In genomic region chr3:88677399-88677798, GRCm38 (mm10) we compare ENCODE assay signal across 8 mouse cellular contexts. TPM values are rescaled to one million over a fixed set of nuclear protein-coding genes. Genes with fewer than 3 reads are reported as not detected.
DNase-seq lines count a peak whose midpoint lies in the region; ATAC-seq and TF ChIP-seq lines count a peak whose summit lies in the region.

No protein-coding gene starts in this region.

- TF ChIP-seq POLR2A in cortical plate, adult 2 months (IDR thresholded peaks at IDR 0.05; ENCODE audit: extremely low read depth, insufficient read depth, low read length) = no peak

- H3K4me1 ChIP-seq in cortical plate, adult 2 months (ENCODE audit: control insufficient read depth, insufficient read depth, low read length) = no peaks in the 10 kb centered on the region
- H3K4me1 ChIP-seq in intestine, embryonic 15.5 days (replicated peaks) = no peaks in the 10 kb centered on the region
- no peaks in the 10 kb centered on the region for H3K4me1 ChIP-seq in midbrain, postnatal 0 days (ENCODE audit: insufficient read depth, low read length)
- 0 out of 2 replicates have a peak, but pooled peaks cover 5% of the 10 kb centered on the region for H3K4me1 ChIP-seq in stomach, embryonic 16.5 days (ENCODE audit: control insufficient read depth, insufficient read depth, low read length)

- DNase-seq in 416B (ENCODE audit: low read depth) = peak; percentile 91
- DNase-seq in adipocyte (ENCODE audit: low spot score) = peak; percentile 94
- DNase-seq in gastrocnemius, postnatal 4 days (ENCODE audit: low spot score in 2 of 2) = peak; percentile 64 to 73
- peak; percentile 71 for DNase-seq in liver
- peak; percentile 90 for DNase-seq in midbrain, postnatal 0 days (ENCODE audit: low spot score)

- H3K36me3 ChIP-seq in intestine, embryonic 15.5 days = no peaks in the 10 kb centered on the region
- H3K36me3 ChIP-seq in midbrain, postnatal 0 days (ENCODE audit: insufficient read depth, low read length) = no peaks in the 10 kb centered on the region
- H3K36me3 ChIP-seq in stomach, embryonic 16.5 days (ENCODE audit: control insufficient read depth, insufficient read depth, low read length) = no peaks in the 10 kb centered on the region

- peak overlapping the region; percentile 35; the same call in 1 of the 2 replicates for H3K9ac ChIP-seq in intestine, embryonic 15.5 days
- H3K9ac ChIP-seq in midbrain, postnatal 0 days (replicated peaks; ENCODE audit: low read length, poor library complexity, severe bottlenecking) = peak overlapping the region; percentile 39; the same call in 1 of the 2 replicates
- H3K9ac ChIP-seq in stomach, embryonic 16.5 days (ENCODE audit: low read length) = peak overlapping the region; percentile 62

- 10% methylated on average over 11 of the region's 11 CpGs for WGBS in intestine, embryonic 15.5 days
- 9% methylated on average over 11 of the region's 11 CpGs for WGBS in midbrain, postnatal 0 days
- 9% methylated on average over 11 of the region's 11 CpGs for WGBS in stomach, embryonic 16.5 days

- peak overlapping the region; percentile 63 for H3K4me2 ChIP-seq in intestine, embryonic 15.5 days (replicated peaks)
- H3K4me2 ChIP-seq in midbrain, postnatal 0 days (ENCODE audit: low read depth, low read length, poor library complexity, severe bottlenecking) = peak overlapping the region; percentile 61
- peak overlapping the region; percentile 58 for H3K4me2 ChIP-seq in stomach, embryonic 16.5 days (ENCODE audit: low read depth, low read length)

- peak; percentile 85 for ATAC-seq in intestine, embryonic 15.5 days
- no peak for ATAC-seq in midbrain, postnatal 0 days (ENCODE audit: low FRiP score)
- peak; percentile 53; the same call in 1 of the 2 replicates for ATAC-seq in stomach, embryonic 16.5 days (ENCODE audit: insufficient read depth, low FRiP score)

- no peak overlapping the region for H3K27ac ChIP-seq in cortical plate, adult 2 months (ENCODE audit: insufficient read depth, low read length)
- H3K27ac ChIP-seq in intestine, embryonic 15.5 days = no peak overlapping the region
- no peak overlapping the region for H3K27ac ChIP-seq in midbrain, postnatal 0 days (ENCODE audit: low read depth, low read length)
- H3K27ac ChIP-seq in stomach, embryonic 16.5 days (ENCODE audit: low read length) = no peak overlapping the region

- H3K27me3 ChIP-seq in intestine, embryonic 15.5 days (replicated peaks) = no peaks in the 10 kb centered on the region
- H3K27me3 ChIP-seq in midbrain, postnatal 0 days (ENCODE audit: insufficient read depth, low read length) = no peaks in the 10 kb centered on the region
- no peaks in the 10 kb centered on the region for H3K27me3 ChIP-seq in stomach, embryonic 16.5 days (ENCODE audit: control insufficient read depth, insufficient read depth, low read length)

- H3K4me3 ChIP-seq in cortical plate, adult 2 months (ENCODE audit: insufficient read depth, low read length) = no peak overlapping the region
- H3K4me3 ChIP-seq in intestine, embryonic 15.5 days (replicated peaks) = peak overlapping the region; percentile 27
- H3K4me3 ChIP-seq in midbrain, postnatal 0 days (ENCODE audit: low read depth, low read length) = peak overlapping the region; percentile 30
- H3K4me3 ChIP-seq in stomach, embryonic 16.5 days (replicated peaks; ENCODE audit: low read length) = peak overlapping the region; percentile 39

- peak; percentile 68 for TF ChIP-seq CTCF in cortical plate, adult 2 months (IDR thresholded peaks at IDR 0.05; ENCODE audit: extremely low read depth, insufficient read depth, low read length)
- peak; percentile 81 for TF ChIP-seq CTCF in midbrain, postnatal 0 days (IDR thresholded peaks at IDR 0.05)

- no peaks in the 10 kb centered on the region for H3K9me3 ChIP-seq in intestine, embryonic 15.5 days
- no peaks in the 10 kb centered on the region for H3K9me3 ChIP-seq in midbrain, postnatal 0 days (ENCODE audit: low read length)
- H3K9me3 ChIP-seq in stomach, embryonic 16.5 days (replicated peaks; ENCODE audit: control insufficient read depth, low read length) = no peaks in the 10 kb centered on the region

RNA-seq across cellular contexts. Expression of gene Khdc4, which starts 8.2 kb away (rescaled TPM):
- polyA plus RNA-seq in cortical plate, adult 2 months (2012; rRNA removed) = 70.5 and 75.6 TPM in 2 replicates
- total RNA-seq in gastrocnemius, postnatal 4 days (2021) = 10 to 100 TPM; 33.9 to 49.0 TPM
- polyA plus RNA-seq in intestine, embryonic 15.5 days (2015; fragmentation: Nextera tagmentation; extraction: Ambion mirVana) = 72.4 and 75.8 TPM in 2 replicates
- 71.8 and 96.5 TPM in 2 replicates for total RNA-seq in midbrain, postnatal 0 days (2014; rRNA removed)
- 66.8 and 70.5 TPM in 2 replicates for polyA plus RNA-seq in midbrain, postnatal 0 days (2015; fragmentation: Nextera tagmentation; extraction: Ambion mirVana)
- 71.4 and 72.3 TPM in 2 replicates for polyA plus RNA-seq in stomach, embryonic 16.5 days (2015; fragmentation: Nextera tagmentation; extraction: Ambion mirVana)

RNA-seq across cellular contexts. Expression of gene Rxfp4, which starts 24.5 kb away (rescaled TPM):
- not detected in 2 replicates for polyA plus RNA-seq in cortical plate, adult 2 months (2012; rRNA removed)
- not detected for total RNA-seq in gastrocnemius, postnatal 4 days (2021)
- not detected in 2 replicates for polyA plus RNA-seq in intestine, embryonic 15.5 days (2015; fragmentation: Nextera tagmentation; extraction: Ambion mirVana)
- 0.42 TPM in 1 of 2 replicates, not detected in the other for total RNA-seq in midbrain, postnatal 0 days (2014; rRNA removed)
- polyA plus RNA-seq in midbrain, postnatal 0 days (2015; fragmentation: Nextera tagmentation; extraction: Ambion mirVana) = not detected in 2 replicates
- not detected in 2 replicates for polyA plus RNA-seq in stomach, embryonic 16.5 days (2015; fragmentation: Nextera tagmentation; extraction: Ambion mirVana)

RNA-seq across cellular contexts. Expression of gene Rit1, which starts 39.2 kb away (rescaled TPM):
- polyA plus RNA-seq in cortical plate, adult 2 months (2012; rRNA removed) = 58.7 and 63.6 TPM in 2 replicates
- total RNA-seq in gastrocnemius, postnatal 4 days (2021) = 10 to 100 TPM; 32.1 to 33.2 TPM
- 44.9 and 52.7 TPM in 2 replicates for polyA plus RNA-seq in intestine, embryonic 15.5 days (2015; fragmentation: Nextera tagmentation; extraction: Ambion mirVana)
- 78.1 and 88.3 TPM in 2 replicates for total RNA-seq in midbrain, postnatal 0 days (2014; rRNA removed)
- polyA plus RNA-seq in midbrain, postnatal 0 days (2015; fragmentation: Nextera tagmentation; extraction: Ambion mirVana) = 73.5 and 81.3 TPM in 2 replicates
- 64.4 and 75.9 TPM in 2 replicates for polyA plus RNA-seq in stomach, embryonic 16.5 days (2015; fragmentation: Nextera tagmentation; extraction: Ambion mirVana)
